Mouse (Mus musculus) hindbrain, embryonic 12.5 days (tissue): ENCODE data around the gene Gm21981. TPM values are rescaled to one million over a fixed set of nuclear protein-coding genes. Genes with fewer than 3 reads are reported as not detected.
A peak's percentile ranks its signal among the peaks of the same experiment; 100 is the strongest.

Experiments used
- ATAC-seq: fragments of 200-750 bp; cut with Nextera tagmentation; 2 replicates; pipeline ENCODE4 v1.8.0; 2017; ENCODE audit warnings: moderate TSS enrichment; ENCODE audit not compliant: low FRiP score
- H3K27ac ChIP-seq: fragments of 300-500 bp; sonication (generic); 2 replicates; pipeline ENCODE4 v1.5.1; 2016; ENCODE audit warnings: mild to moderate bottlenecking
- H3K27me3 ChIP-seq: fragments of 300-500 bp; sonication (generic); 2 replicates; pipeline ENCODE4 v1.6.1; 2016; ENCODE audit warnings: mild to moderate bottlenecking
- H3K36me3 ChIP-seq: fragments of 300-500 bp; sonication (generic); 2 replicates; pipeline ENCODE4 v1.6.1; 2016; ENCODE audit warnings: mild to moderate bottlenecking
- H3K4me1 ChIP-seq: fragments of 300-500 bp; sonication (generic); 2 replicates; pipeline ENCODE4 v1.6.1; 2016
- H3K4me2 ChIP-seq: fragments of 300-500 bp; sonication (generic); replicated peaks from 2 replicates; pipeline ENCODE4 v1.6.1; 2016; ENCODE audit warnings: mild to moderate bottlenecking
- H3K4me3 ChIP-seq: fragments of 300-500 bp; sonication (generic); 2 replicates; pipeline ENCODE4 v1.5.1; 2016; ENCODE audit warnings: mild to moderate bottlenecking
- H3K9ac ChIP-seq: fragments of 300-500 bp; sonication (generic); 2 replicates; pipeline ENCODE4 v1.6.1; 2016; ENCODE audit warnings: mild to moderate bottlenecking, moderate library complexity
- H3K9me3 ChIP-seq: fragments of 300-500 bp; sonication (generic); replicated peaks from 2 replicates; pipeline ENCODE4 v1.6.1; 2016; ENCODE audit warnings: mild to moderate bottlenecking
- WGBS: fragments of 180-500 bp; shearing (Covaris S2); methylation state at CpG from one replicate; pipeline ENCODE4 v1.1.7; 2016; 5-methylcytosine and 5-hydroxymethylcytosine counted together
- polyA plus RNA-seq: library from polyadenylated mRNA; unstranded; fragments of >200 nt; fragmentation: Nextera tagmentation; extraction: Ambion mirVana; gene quantifications from 2 replicates; pipeline ENCODE4 v1.2.1, GENCODE M21; 2016

Gene Gm21981
- 0.23 and 0.27 TPM in 2 replicates for polyA plus RNA-seq

DNA sequence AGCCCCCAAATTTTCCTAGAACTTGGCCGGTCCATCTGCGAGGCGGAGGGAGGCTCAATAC, at the start of gene Gm21981:
Gm21981 (minus strand) TSS at position 14 of the 61 bp plus-strand sequence.
- peaks cover 17% of the 10 kb centered on the region for H3K4me1 ChIP-seq
- no peak for ATAC-seq
- H3K4me2 ChIP-seq, result peak within 1 kb of the TSS; percentile 70
- H3K9ac ChIP-seq, result peak within 1 kb of the TSS; percentile 84
- whole genome bisulfite sequencing, result 2% methylated on average over 3 of the region's 3 CpGs
- peaks cover 7% of the 10 kb centered on the region; the same call in 1 of the 2 replicates for H3K27me3 ChIP-seq
- peak within 1 kb of the TSS; percentile 74 for H3K4me3 ChIP-seq
- no peaks in the 10 kb centered on the region for H3K9me3 ChIP-seq
- H3K27ac ChIP-seq, result peak within 1 kb of the TSS; percentile 74
- peaks cover 10% of the 10 kb centered on the region; the same call in 1 of the 2 replicates for H3K36me3 ChIP-seq

DNA sequence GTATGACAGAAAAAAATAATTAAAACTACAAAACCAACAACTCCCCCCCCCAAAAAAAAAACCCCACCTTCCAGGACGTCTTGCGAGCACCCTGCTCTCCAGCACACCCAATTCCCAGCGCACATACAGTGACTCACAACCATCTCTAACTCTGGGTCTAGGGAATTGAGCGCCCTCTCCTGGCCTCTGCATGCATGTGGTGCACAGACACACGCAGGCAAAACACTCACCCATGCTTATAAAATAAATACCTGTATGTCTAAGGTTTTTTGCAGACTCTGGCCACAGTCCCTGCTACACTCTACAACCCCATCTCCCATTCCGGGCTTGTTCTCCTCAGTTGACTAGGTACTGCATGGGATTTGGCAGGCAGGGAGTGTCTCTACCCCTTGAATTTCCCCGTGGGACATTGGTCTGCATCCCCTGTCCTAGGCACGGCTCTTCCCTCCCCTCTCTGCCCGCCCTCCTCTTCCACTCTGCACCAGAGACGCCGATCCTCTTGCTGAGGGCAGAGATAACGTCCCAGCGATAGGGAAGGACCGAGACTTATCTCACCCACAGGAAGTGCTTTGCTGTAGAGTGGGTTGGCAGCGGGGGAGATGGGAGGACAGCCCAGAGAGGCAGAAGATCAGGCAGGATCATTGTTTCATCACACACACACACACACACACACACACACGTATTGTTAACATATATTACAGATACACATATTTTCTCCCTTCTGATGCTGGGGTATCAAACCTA, 48.9 kb upstream of the Gm21981 start:
- WGBS, result 52% methylated on average over 16 of the region's 16 CpGs
- H3K4me2 ChIP-seq, result no peak overlapping the region
- no peak overlapping the region for H3K4me3 ChIP-seq
- no peak overlapping the region for H3K9ac ChIP-seq
- no peak for ATAC-seq
- peaks cover 17% of the 10 kb centered on the region for H3K4me1 ChIP-seq
- H3K36me3 ChIP-seq, result no peaks in the 10 kb centered on the region
- H3K27me3 ChIP-seq, result peaks cover 16% of the 10 kb centered on the region
- H3K27ac ChIP-seq, result no peak overlapping the region
- H3K9me3 ChIP-seq, result no peaks in the 10 kb centered on the region; the same call in 1 of the 2 replicates

DNA sequence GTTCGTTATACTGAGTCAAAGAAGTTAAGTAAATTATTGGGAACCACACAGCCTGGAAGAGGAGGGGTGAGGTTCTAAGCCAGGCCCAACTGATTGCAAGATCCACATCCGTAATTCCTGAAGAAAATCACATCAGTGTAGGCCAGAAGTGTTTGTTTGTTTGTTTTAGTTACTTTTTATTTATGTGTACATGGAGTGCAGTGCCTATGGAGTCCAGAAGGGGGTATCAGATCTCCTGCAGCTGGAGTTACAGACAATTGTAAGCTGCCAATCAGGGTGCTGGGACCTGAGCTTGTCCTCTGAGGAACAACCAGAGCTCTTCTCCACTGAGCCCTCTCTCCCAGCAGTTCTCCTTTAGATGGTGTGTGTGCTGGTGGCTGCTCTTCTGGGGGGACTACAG, 45.9 kb upstream of the Gm21981 start:
- Histone ChIP-seq H3K4me2 (no peak overlapping the region), H3K4me1 (peaks cover 29% of the 10 kb centered on the region), H3K9me3 (no peaks in the 10 kb centered on the region; the same call in 1 of the 2 replicates), H3K36me3 (no peaks in the 10 kb centered on the region), H3K4me3 (no peak overlapping the region), H3K9ac (no peak overlapping the region), H3K27me3 (peaks cover 29% of the 10 kb centered on the region), H3K27ac (no peak overlapping the region)
- no peak for ATAC-seq
- 67% methylated on average over 2 of the region's 2 CpGs for WGBS

DNA sequence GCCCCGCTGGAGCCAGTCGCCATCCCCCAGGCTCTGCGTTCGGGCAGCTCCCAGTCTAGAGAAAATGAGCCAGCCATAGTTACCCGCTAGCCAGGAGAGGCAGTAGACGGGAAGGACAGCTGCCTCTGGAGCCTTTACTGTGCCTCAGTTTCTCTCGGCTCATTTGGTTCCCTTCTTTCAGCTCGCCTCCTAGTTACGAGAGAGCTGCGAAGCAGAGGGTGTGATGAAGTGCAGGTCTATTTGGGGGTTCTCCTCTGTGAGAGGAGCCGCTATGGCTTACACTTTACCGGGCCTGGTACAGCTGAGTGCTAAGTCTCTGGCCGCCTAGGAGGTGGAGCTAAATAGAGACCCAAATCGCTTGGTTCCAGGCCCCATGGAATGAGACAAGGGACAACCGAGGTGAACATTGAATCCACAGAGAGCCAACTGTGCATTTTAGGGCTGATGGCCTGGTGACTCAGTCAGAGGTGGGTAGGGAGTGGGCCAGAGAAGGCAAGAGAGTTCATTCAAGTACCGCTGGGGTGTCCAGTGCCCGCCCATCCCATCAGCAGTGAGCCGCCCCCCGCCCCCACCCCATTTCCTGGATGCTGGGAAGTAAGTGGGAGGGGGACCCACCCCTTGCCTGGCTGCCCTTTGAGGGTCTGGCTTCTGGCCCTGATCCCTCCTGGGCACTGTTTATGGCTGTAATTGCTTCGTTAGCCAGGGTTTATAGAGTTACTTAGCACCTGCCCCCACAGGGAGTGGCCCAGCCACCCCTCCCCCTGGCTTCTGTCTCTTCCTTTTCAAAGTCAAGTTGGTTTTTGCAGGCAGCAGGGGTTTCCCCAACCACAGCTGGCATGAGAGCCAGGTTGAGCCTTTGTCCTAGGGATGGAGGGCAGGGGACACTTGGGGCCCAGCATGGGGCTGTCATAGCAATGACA, 44.9 kb upstream of the Gm21981 start:
- Histone ChIP-seq H3K9ac (peak overlapping the region; percentile 70; the same call in 1 of the 2 replicates), H3K27me3 (peaks cover 29% of the 10 kb centered on the region)
- ATAC-seq, result no peak

DNA sequence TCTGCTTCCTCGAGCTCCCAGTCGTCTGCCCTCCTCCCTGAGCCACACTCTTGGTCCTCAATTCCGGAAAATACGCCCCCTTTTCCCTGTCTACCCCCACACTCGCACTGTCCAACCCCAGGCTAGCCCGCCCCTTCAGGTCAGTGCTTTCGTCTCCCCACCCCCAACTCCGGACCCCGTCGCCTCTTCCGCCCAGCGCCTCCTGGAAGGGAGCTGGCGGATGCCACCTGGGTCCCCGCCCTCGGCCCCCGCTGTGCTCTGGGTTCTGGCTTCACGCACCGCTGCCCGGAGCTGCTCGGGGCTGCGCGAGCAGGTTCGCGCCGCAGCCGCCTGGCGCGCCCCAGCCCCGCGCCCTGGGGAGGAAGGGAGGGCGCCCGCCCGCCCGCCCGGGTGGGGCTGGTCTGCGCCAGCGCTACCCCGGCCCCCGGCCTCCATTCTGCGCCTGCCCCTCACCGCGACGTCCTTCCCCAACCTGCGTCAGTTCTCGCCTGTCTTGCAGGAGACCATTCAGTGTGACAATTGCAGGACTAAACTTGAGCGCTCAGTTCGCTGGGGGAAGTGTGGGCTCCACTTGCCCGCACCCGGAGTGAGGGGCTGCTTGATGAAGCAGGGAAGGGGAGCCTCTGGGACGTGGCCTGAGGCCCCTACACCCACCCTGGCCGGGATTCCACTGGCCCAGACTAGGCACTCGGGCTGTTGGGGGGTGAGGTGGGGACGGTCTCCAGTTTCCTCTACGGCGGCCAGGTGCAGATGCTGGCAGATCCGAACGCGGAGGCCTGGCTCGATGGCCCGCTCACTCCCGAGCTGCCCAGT, 44.0 kb upstream of the Gm21981 start:
- Histone ChIP-seq H3K27ac (peak overlapping the region; percentile 52; the same call in 1 of the 2 replicates), H3K4me3 (peak overlapping the region; percentile 50), H3K9ac (peak overlapping the region; percentile 70), H3K36me3 (no peaks in the 10 kb centered on the region), H3K9me3 (no peaks in the 10 kb centered on the region), H3K4me1 (peaks cover 29% of the 10 kb centered on the region), H3K4me2 (peak overlapping the region; percentile 90), H3K27me3 (peaks cover 32% of the 10 kb centered on the region)
- peak; percentile 55 for ATAC-seq
- under 1% methylated on average over 49 of the region's 61 CpGs for WGBS

More for the DNA sequence above, 44.9 kb upstream of the Gm21981 start:
- Histone ChIP-seq H3K36me3 (no peaks in the 10 kb centered on the region), H3K9me3 (no peaks in the 10 kb centered on the region), H3K4me2 (peak overlapping the region; percentile 90), H3K27ac (peak overlapping the region; percentile 52; the same call in 1 of the 2 replicates), H3K4me3 (peak overlapping the region; percentile 50), H3K4me1 (peaks cover 29% of the 10 kb centered on the region)
- 3% methylated on average over 20 of the region's 20 CpGs for WGBS

DNA sequence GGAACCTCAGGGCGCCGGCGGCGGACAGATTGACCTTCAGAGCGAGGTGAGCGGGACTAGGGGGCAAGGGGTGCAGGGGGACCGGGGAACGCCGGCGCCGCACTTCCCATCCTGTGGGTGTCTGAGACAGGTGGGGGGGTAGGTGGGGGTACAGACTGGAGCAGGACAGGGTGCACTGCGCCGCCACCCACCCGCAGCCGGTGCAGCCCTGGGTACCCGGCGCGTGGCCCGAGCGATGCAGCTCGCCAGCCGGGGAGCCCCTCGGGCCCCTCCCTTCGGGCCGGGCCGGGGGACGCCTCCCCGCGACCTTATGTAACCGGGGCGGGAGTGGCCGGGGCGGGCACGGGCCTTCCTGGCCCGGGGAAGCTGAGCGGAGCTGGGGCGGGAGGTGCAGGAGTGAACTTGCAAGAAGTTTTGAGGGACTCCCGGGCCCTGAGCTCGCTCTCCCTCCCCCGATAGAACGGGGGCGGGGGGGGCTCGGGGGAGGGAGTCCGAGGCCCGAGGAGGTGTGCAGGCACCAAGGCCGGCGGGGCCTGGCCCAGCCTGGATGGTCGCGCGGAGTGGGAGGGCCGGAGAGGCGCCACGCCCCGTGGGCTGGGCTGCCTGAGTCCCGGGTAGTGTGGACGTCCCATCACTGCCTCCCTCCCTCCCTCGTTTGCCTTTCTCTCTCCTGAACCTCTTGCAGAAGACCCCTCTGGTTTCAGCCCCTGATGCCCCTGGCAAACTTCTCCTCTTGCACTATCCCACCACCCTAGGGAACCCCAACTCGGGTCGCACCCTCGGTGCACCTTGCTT, 43.2 kb upstream of the Gm21981 start:
- peak overlapping the region; percentile 52 for H3K27ac ChIP-seq
- ATAC-seq, result peak; percentile 75
- no peaks in the 10 kb centered on the region for H3K9me3 ChIP-seq
- H3K4me3 ChIP-seq, result peak overlapping the region; percentile 50
- peaks cover 29% of the 10 kb centered on the region for H3K4me1 ChIP-seq
- H3K36me3 ChIP-seq, result no peaks in the 10 kb centered on the region
- WGBS, result 1% methylated on average over 36 of the region's 60 CpGs
- H3K4me2 ChIP-seq, result peak overlapping the region; percentile 90
- peak overlapping the region; percentile 70 for H3K9ac ChIP-seq
- H3K27me3 ChIP-seq, result peaks cover 32% of the 10 kb centered on the region

DNA sequence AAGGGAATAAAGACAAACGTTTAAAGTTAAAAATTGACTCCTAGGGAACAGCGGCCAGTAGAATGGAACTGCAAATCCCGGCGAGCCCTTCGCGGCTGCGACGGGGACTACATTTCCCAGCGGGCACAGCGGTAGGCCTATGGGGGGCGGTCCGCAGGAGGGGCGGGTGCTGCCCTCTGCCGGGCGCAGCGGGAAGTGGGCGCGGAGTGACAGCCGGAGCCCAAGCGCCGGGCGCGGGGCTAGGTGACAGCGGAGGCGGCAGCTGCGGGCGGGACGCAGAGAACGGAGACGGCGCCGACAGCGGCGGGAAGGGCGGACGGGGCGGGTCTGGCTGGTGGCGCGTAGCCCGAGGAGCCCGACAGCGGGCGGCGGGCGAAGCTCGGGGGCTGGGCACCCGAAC, 42.6 kb upstream of the Gm21981 start, which contains the start of gene Tfeb:
Tfeb (plus strand) TSS at position 175 of the 400 bp plus-strand sequence.
- peak within 1 kb of the TSS; percentile 50 for H3K4me3 ChIP-seq
- H3K4me1 ChIP-seq, result peaks cover 29% of the 10 kb centered on the region
- peak; percentile 70 for ATAC-seq
- H3K9ac ChIP-seq, result peak within 1 kb of the TSS; percentile 70
- WGBS, result 0% methylated on average over 41 of the region's 47 CpGs
- H3K9me3 ChIP-seq, result no peaks in the 10 kb centered on the region
- H3K27ac ChIP-seq, result peak within 1 kb of the TSS; percentile 52
- no peaks in the 10 kb centered on the region for H3K36me3 ChIP-seq
- H3K27me3 ChIP-seq, result peaks cover 32% of the 10 kb centered on the region
- H3K4me2 ChIP-seq, result peak within 1 kb of the TSS; percentile 90

DNA sequence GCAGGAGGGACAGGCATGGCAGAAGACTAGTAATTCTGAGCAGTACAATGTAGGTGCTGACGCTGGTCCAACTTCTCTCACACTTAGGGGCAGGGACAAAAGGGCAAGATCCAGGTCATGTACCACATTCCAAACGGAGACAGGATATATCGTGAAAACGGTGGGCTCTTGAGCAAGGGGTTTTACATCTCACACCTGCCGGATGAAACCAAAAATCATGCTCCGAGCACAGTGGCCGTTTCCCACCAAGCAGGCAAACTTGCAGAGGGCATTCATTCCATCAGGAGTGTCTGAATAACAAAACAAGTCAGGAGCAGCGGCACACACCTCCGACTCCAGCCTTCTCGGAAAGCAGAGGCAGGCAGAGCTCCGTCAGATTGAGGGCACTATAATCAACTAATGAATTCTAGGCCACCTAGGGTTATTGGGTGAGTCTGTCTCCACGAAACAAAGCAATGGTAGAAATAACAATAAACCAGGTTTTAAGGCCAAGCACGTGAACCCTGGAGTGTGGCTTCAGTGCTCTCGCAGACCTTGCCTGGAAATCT, 41.4 kb upstream of the Gm21981 start:
- Histone ChIP-seq H3K4me1 (peaks cover 29% of the 10 kb centered on the region), H3K36me3 (no peaks in the 10 kb centered on the region), H3K9me3 (no peaks in the 10 kb centered on the region), H3K9ac (no peak overlapping the region), H3K27ac (no peak overlapping the region), H3K4me3 (no peak overlapping the region), H3K4me2 (no peak overlapping the region), H3K27me3 (peaks cover 32% of the 10 kb centered on the region)
- WGBS, result 71% methylated on average over 14 of the region's 14 CpGs
- ATAC-seq, result no peak

DNA sequence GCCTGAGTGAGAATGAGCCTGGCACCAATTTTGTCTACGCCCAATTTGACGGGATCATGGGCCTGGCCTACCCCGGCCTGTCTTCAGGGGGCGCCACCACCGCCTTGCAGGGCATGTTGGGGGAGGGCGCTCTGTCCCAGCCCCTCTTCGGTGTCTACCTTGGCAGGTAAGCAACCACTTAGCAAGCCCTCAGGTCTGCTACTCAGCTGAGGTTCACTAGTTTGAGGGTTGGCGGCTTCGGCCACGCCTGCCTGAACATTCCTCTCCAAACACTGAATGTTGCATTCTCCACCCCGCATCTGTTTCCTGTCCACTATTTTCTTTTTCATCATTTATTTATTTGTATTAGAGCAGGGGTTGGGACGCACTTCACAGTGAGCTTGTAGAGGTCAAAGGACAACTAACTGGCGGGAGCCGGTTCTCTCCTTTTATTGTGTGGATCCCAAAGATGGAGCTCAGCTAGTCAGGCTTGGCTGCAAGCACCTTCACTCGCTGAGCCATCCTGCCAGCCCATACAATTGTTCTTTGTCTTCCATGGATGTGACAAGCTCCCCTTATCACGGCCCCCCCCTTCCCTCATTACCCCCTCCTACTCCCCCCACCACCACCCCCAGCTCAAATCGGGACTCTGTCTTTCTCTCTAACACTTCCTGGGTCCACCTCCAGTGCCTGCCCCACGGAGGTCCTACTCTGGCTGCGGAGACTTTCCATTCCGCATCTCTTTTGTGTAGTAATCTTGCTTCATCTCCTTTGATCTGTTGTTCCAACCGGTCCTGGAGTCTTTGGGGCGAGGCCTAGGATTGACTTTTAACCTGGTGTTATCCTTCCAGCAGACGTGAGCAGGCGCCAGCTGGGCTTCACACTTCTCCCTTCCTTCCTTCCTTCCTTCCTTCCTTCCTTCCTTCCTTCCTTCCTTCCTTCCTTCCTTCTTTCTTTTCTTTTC, 36.6 kb upstream of the Gm21981 start:
- Histone ChIP-seq H3K27ac (no peak overlapping the region), H3K9me3 (no peaks in the 10 kb centered on the region), H3K9ac (no peak overlapping the region), H3K27me3 (peaks cover 3% of the 10 kb centered on the region; the same call in 1 of the 2 replicates), H3K4me2 (no peak overlapping the region), H3K4me1 (no peaks in the 10 kb centered on the region), H3K4me3 (no peak overlapping the region), H3K36me3 (no peaks in the 10 kb centered on the region)
- ATAC-seq, result no peak
- WGBS, result 50% methylated on average over 24 of the region's 24 CpGs

DNA sequence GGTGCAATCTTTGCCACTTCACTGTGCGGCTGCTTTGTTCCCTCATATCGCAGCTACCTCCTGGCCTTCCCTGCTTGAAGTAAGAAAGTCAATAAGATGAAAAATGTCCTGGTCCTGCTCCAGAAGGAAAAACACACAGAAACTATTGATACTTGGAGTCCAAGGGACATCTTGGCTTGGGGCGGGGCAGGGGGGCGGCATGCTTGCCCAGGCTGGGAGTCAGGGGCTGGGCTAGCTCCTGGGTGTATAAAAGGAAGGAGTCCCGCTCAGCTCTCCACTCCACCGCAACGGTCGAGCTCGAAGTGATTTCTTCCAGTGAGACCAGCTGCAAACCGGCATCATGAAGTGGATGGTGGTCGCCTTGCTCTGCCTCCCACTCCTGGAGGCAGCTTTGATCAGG, 32.3 kb upstream of the Gm21981 start, which contains the start of gene Pgc:
Pgc (plus strand) TSS at position 277 of the 400 bp plus-strand sequence.
- Histone ChIP-seq H3K27me3 (no peaks in the 10 kb centered on the region; the same call in 1 of the 2 replicates), H3K4me3 (no peak within 1 kb of the TSS), H3K4me1 (no peaks in the 10 kb centered on the region), H3K36me3 (no peaks in the 10 kb centered on the region), H3K4me2 (no peak within 1 kb of the TSS), H3K9ac (no peak within 1 kb of the TSS), H3K9me3 (no peaks in the 10 kb centered on the region), H3K27ac (no peak within 1 kb of the TSS)
- WGBS, result 77% methylated on average over 11 of the region's 11 CpGs
- no peak for ATAC-seq
